Mouse (Mus musculus) heart, postnatal 0 days (tissue): ENCODE measurements around the gene 1600014C23Rik.

Source experiments
- CTCF ChIP-seq: IDR thresholded peaks from 2 replicates; pipeline ENCODE4 v1.5.1; 2016; ENCODE audit warnings: antibody characterized with exemption, control low read depth, low read depth
- EP300 ChIP-seq: IDR thresholded peaks from 2 replicates; pipeline ENCODE4 v1.6.1; 2016; ENCODE audit warnings: antibody characterized with exemption, low read depth

GRCm38 (mm10) chr17:45759751-45760150 lies 26.1 kb upstream of the 1600014C23Rik start:
- no peak for TF ChIP-seq EP300
- no peak for TF ChIP-seq CTCF
